Mouse (Mus musculus) embryonic stem cell, embryonic (primary cell): Measurements from ENCODE around the gene Fst.

Experiments
- CTCF ChIA-PET, 4 experiments: fragments of 300-600 bp in 2 of 4; fragments of 350-600 bp in 2 of 4; sonication (Branson Sonifier 250); formaldehyde crosslinking; loops; one replicate each; lab custom pipeline; 2022; ENCODE audit warnings: inconsistent platforms in 2 of 4; lab: Charles Lee
- POLR2A ChIA-PET, 4 experiments: fragments of 300-600 bp in 2 of 4; fragments of 350-600 bp in 2 of 4; sonication (Branson Sonifier 250); formaldehyde crosslinking; loops; one replicate each; lab custom pipeline; 2022; ENCODE audit warnings: antibody characterized with exemption in 4 of 4, inconsistent platforms in 1 of 4; lab: Charles Lee

The Fst gene

DNA sequence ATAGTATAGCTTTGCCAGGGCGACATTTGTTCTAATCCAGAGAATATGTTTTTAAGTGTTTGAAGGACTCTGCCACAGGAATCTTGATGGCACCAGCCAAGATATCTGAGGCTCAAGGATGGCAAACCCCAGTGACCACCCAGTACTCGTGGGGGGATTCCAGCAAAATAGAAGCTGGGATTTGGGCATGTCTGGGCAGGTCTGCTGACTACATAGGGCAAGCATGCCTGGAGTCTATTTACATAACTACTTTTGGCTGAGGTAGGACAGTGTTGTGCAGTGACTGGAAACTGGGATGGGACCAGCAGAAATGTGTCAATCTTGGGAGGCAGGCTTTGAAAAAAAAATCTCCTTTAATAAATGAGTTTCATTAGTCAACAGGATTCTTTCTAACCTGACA lies 11.5 kb downstream of the Fst start:
- ChIA-PET CTCF (no interaction called here), POLR2A (interaction anchor here in 1 of 4 experiments (0.8 kb wide), 1 partner anchor 13 kb away, joined by 3 read pairs; no protein-coding TSS in a partner anchor)

DNA sequence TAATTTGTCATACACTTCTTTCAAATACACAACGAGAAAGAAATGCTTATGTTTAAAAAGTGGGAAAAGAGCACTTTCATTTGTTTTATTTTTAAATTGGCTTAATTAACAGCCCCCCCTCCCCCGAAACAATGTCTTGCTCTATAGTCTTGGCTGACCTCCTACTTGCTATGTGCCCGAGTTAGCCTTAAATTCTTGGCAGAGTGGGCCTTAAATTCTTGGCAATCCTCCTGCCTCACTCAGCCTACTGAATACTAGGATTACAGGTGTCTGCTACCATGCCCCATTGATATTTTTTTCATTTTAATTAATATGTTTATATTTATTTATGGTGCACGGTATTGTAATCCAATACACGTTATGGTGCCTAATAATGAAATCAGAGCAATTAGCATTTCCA lies 26.3 kb downstream of the Fst start:
- POLR2A ChIA-PET = no interaction called here
- CTCF ChIA-PET = no interaction called here

DNA sequence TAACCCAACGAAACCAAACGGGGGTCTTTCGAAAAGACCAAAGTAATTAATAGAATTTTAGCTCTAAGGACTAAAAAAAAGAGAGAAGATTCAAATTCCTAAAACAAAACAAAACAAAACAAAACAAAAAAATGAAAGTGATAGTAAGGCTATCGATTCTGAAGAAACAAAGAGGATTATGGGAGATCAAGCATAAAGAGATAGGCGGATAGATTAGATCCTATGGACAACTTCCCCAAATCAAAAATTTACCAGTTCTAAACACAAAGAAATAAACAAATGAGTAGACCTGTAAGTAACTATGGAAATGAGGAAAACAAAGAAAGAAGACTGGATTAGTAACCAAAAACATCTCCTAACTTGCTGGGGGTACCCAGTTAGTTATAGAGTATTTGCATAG lies 33.5 kb downstream of the Fst start:
- CTCF ChIA-PET = no interaction called here
- POLR2A ChIA-PET = interaction anchor here in 1 of 4 experiments (0.6 to 1.2 kb wide), 3 partner anchors 16 to 195 kb away, joined by 3 to 4 read pairs (median 3); partner anchors contain the start of gene Ndufs4

DNA sequence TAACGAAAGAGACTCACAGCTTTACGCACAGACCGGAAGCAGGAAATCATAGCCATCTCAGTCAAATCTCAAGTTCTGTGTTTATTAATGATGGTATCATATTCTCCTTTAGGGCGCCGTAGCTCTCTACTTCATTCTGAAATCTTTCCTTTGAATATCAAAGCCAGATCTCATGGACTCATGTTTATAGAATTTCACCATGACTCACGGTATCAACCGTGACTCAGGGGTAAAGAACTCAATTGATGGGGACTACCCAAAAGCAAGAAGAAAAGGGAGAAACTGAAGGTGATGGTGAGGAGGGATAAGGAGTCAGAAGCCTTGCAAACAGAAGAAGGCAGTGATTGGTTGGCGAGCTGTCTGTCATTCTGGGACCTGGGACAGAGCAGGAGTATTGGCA lies 38.5 kb downstream of the Fst start:
- POLR2A ChIA-PET = no interaction called here

DNA sequence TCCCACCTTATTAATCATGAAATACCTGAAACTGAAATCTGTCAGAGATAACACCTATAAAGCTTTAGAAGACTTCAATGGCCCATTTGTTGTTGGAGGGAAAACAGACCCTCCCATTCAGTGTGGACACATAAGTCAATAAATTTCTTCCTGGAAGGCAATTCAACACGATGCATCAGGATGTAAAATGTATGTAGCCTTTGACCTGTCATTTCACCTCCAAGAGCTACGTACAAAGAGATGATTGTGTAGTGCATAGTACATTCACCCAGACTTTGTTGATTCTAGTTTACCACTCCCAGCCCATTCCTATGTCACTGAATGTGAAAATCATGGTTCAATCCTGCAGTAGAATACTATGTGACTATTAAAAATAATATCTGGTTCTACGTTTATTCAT lies 39.4 kb downstream of the Fst start:
- POLR2A ChIA-PET = interaction anchor here in 1 of 4 experiments (0.6 kb wide), 1 partner anchor 395 kb away, joined by 3 read pairs; no protein-coding TSS in a partner anchor
- CTCF ChIA-PET = interaction anchor here in 1 of 4 experiments (0.7 kb wide), 1 partner anchor 546 kb away, joined by 3 read pairs; no protein-coding TSS in a partner anchor

More for the DNA sequence above, 38.5 kb downstream of the Fst start:
- CTCF ChIA-PET = no interaction called here

DNA sequence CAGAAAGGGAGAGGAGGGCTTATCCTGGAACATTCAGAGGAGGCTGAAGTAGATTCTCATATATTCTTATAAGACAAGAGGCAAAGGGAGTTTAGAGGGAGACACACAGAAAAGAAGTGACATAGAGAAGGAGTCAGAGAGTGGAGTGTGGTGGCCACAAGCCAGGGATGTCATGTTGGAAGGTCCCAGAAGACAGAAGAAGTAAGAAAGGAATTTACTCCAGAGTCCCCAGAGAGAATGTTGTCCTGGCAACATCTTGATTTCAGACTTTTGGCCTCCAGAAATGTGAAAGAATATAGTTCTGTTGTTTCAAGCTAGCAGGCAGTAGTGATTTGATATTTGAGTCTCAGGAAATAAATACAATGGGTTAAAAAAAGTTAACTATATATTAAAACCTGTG lies 46.4 kb downstream of the Fst start:
- ChIA-PET POLR2A (no interaction called here), CTCF (no interaction called here)

DNA sequence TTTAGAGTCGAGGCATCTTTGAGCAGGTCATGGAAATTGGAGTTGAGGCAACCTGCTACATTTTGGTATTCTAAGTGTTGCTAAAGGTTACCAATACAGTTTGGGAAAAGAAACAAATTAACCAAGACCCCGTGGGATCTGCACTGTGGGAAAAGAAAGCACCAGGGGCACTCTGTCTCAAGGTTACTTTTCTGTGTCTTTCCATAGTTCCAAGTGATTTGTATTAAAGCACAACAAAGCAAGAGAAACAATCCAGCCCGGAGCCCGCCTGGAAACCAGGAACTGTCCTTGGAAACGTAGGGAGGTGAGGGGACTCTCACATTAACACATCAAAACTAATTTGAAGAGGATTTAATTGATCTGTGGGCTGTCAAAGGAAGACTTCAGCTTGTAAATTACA lies 51.9 kb downstream of the Fst start:
- POLR2A ChIA-PET = interaction anchor here in 3 of 4 experiments (0.9 to 2.4 kb wide), 9 partner anchors 8 to 612 kb away, joined by 3 to 11 read pairs (median 4); partner anchors contain the start of genes Ndufs4 (in 2 of the 3) and Arl15 (in 1 of the 3)
- CTCF ChIA-PET = interaction anchor here in 2 of 4 experiments (0.5 to 0.6 kb wide), 2 partner anchors 20 to 172 kb away, joined by 3 read pairs; no protein-coding TSS in a partner anchor

DNA sequence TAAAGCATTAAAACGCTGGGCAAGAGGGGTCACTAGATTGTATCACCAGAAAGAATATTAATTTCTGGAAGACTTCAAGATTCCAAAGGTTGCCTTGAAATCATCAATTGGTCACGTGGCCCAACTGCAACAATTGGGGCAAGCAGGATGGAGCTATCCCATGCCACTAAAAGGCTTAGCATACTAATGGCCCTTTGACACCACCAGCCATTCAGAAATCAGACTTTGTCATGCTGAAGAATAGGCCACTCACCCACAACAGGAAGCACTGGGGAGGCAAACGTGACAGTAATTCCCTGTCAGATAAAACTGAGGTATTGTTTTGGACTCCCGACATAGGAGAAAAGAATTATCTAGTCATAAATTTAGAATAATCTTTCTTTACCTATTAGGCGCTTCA lies 52.3 kb downstream of the Fst start:
- ChIA-PET CTCF (interaction anchor here in 1 of 4 experiments (0.5 kb wide), 1 partner anchor 20 kb away, joined by 3 read pairs; no protein-coding TSS in a partner anchor), POLR2A (interaction anchor here in 3 of 4 experiments (0.9 to 2.4 kb wide), 9 partner anchors 9 to 128 kb away, joined by 3 to 11 read pairs (median 4); partner anchors contain the start of gene Ndufs4 (in 2 of the 3))

DNA sequence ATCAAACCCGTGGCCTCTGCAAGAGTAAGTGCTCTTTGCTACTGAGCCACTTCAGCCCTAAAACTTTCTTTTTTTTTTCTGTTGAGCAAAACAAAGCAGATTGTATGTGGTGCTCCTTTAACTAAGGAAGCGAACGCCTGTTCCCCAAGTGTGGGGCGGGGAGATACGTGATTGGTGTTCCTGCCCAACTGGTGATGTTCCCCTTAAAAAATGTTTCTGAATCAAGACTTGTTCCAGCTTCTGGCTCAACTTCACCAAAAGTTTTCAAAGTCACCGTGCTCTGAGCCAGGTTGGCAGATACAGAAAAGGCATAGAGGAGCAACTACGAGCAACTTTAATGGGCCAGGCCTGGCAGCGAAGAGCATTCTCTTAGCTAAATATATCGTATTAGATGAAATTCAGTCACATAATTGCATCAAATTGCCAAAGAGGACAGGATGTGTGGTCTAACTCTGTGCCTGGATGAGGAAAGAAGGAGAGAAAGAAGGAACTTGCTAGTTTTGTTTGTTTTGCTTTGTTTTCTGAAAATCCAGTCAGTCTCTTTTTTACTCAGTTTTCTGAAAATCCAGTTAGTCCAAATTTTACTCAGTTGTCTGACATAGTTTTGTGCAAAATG lies 53.5 kb downstream of the Fst start:
- CTCF ChIA-PET = no interaction called here
- POLR2A ChIA-PET = interaction anchor here in 2 of 4 experiments (0.5 to 2.4 kb wide), 6 partner anchors 8 to 1163 kb away, joined by 4 to 11 read pairs (median 5); no protein-coding TSS in a partner anchor
